Comparison of ENCODE assay signal across 8 mouse cellular contexts in genomic region chr12:105785000-105785774, GRCm38 (mm10). TPM values are rescaled to one million over a fixed set of nuclear protein-coding genes. Genes with fewer than 3 reads are reported as not detected.
DNase-seq lines count a peak whose midpoint lies in the region; ATAC-seq and TF ChIP-seq lines count a peak whose summit lies in the region.

No protein-coding gene starts in this region.

- no peak for TF ChIP-seq CTCF in cerebellum, adult 2 months (IDR thresholded peaks at IDR 0.05; ENCODE audit: borderline replicate concordance, insufficient read depth, low read depth, low read length)

- ATAC-seq in forebrain, embryonic 16.5 days, result peak; percentile 56
- ATAC-seq in hindbrain, embryonic 14.5 days (ENCODE audit: low FRiP score), result peak; percentile 61

- 0 out of 2 replicates have a peak, but pooled peaks cover 2% of the 10 kb centered on the region for H3K4me1 ChIP-seq in cerebellum, adult 2 months (ENCODE audit: control insufficient read depth, insufficient read depth, low read length)
- peaks cover 18% of the 10 kb centered on the region for H3K4me1 ChIP-seq in forebrain, embryonic 16.5 days (replicated peaks; ENCODE audit: control insufficient read depth, insufficient read depth, low read length)
- H3K4me1 ChIP-seq in hindbrain, embryonic 14.5 days (replicated peaks; ENCODE audit: control insufficient read depth, insufficient read depth, low read length), result peaks cover 15% of the 10 kb centered on the region
- H3K4me1 ChIP-seq in limb, embryonic 10.5 days, result peaks cover 16% of the 10 kb centered on the region

- H3K9ac ChIP-seq in forebrain, embryonic 16.5 days (replicated peaks; ENCODE audit: low read depth, low read length), result peak overlapping the region; percentile 82
- peak overlapping the region; percentile 90 for H3K9ac ChIP-seq in hindbrain, embryonic 14.5 days

- peak overlapping the region; percentile 94 for H3K27ac ChIP-seq in cerebellum, adult 2 months (ENCODE audit: insufficient read depth, low read length)
- H3K27ac ChIP-seq in forebrain, embryonic 16.5 days (ENCODE audit: low read length), result peak overlapping the region; percentile 96
- peak overlapping the region; percentile 99 for H3K27ac ChIP-seq in hindbrain, embryonic 14.5 days
- H3K27ac ChIP-seq in limb, embryonic 10.5 days, result peak overlapping the region; percentile 99

- H3K9me3 ChIP-seq in forebrain, embryonic 16.5 days (ENCODE audit: control insufficient read depth, low read length), result no peaks in the 10 kb centered on the region
- no peaks in the 10 kb centered on the region for H3K9me3 ChIP-seq in hindbrain, embryonic 14.5 days (ENCODE audit: control insufficient read depth, low read length)
- H3K9me3 ChIP-seq in limb, embryonic 10.5 days (replicated peaks), result no peaks in the 10 kb centered on the region

- WGBS in cerebellum, adult 2 months, result under 1% methylated on average over 53 of the region's 53 CpGs
- under 1% methylated on average over 44 of the region's 53 CpGs for WGBS in forebrain, embryonic 16.5 days
- WGBS in hindbrain, embryonic 14.5 days, result under 1% methylated on average over 52 of the region's 53 CpGs
- under 1% methylated on average over 53 of the region's 53 CpGs for WGBS in limb, embryonic 10.5 days

- peak overlapping the region; percentile 90 for H3K4me3 ChIP-seq in cerebellum, adult 2 months (replicated peaks; ENCODE audit: insufficient read depth, low read depth, low read length)
- H3K4me3 ChIP-seq in forebrain, embryonic 16.5 days (replicated peaks; ENCODE audit: low read length), result peak overlapping the region; percentile 86
- H3K4me3 ChIP-seq in hindbrain, embryonic 14.5 days (replicated peaks; ENCODE audit: low read length), result peak overlapping the region; percentile 91
- peak overlapping the region; percentile 92 for H3K4me3 ChIP-seq in limb, embryonic 10.5 days

- no peak for TF ChIP-seq POLR2A in cerebellum, adult 2 months (IDR thresholded peaks at IDR 0.05; ENCODE audit: borderline replicate concordance, insufficient read depth, low read length)

- peak overlapping the region; percentile 77 for H3K4me2 ChIP-seq in forebrain, embryonic 16.5 days (ENCODE audit: low read length)
- H3K4me2 ChIP-seq in hindbrain, embryonic 14.5 days (replicated peaks), result peak overlapping the region; percentile 84

- no peaks in the 10 kb centered on the region for H3K36me3 ChIP-seq in forebrain, embryonic 16.5 days (ENCODE audit: control insufficient read depth, insufficient read depth)
- H3K36me3 ChIP-seq in hindbrain, embryonic 14.5 days (replicated peaks; ENCODE audit: control insufficient read depth, insufficient read depth), result no peaks in the 10 kb centered on the region
- peaks cover 30% of the 10 kb centered on the region for H3K36me3 ChIP-seq in limb, embryonic 10.5 days

- no peaks in the 10 kb centered on the region for H3K27me3 ChIP-seq in cerebellum, adult 2 months (ENCODE audit: control insufficient read depth, insufficient read depth, low read length)
- H3K27me3 ChIP-seq in forebrain, embryonic 16.5 days (replicated peaks; ENCODE audit: control insufficient read depth, insufficient read depth, low read length), result no peaks in the 10 kb centered on the region
- no peaks in the 10 kb centered on the region for H3K27me3 ChIP-seq in hindbrain, embryonic 14.5 days (ENCODE audit: control insufficient read depth, insufficient read depth, low read length)
- no peaks in the 10 kb centered on the region for H3K27me3 ChIP-seq in limb, embryonic 10.5 days (ENCODE audit: low read depth, poor library complexity, severe bottlenecking)

- DNase-seq in cerebellum, adult 2 months, result peak in 1 of 2 experiments; percentile 71
- DNase-seq in cerebellum, adult 9-10 months, result no peak
- peak; percentile 78 to 86 for DNase-seq in adrenal gland, postnatal 36 days
- peak; percentile 45 for DNase-seq in hindbrain, embryonic 14.5 days (ENCODE audit: low spot score)
- DNase-seq in limb, embryonic 10.5 days (ENCODE audit: low spot score), result peak; percentile 79
- DNase-seq in mesoderm, embryonic 11.5 days (ENCODE audit: low read depth, low spot score), result peak; percentile 62
- DNase-seq in spleen, adult 12 weeks (ENCODE audit: low spot score), result peak; percentile 63

RNA-seq across cellular contexts. Expression of gene Papola, which starts 0.7 kb away (rescaled TPM):
- 99.3 and 106 TPM in 2 replicates for polyA plus RNA-seq in cerebellum, adult 2 months (2012; rRNA removed)
- 100 to 1,000 TPM; 206 to 232 TPM for total RNA-seq in adrenal gland, postnatal 36 days (2021)
- 196 and 230 TPM in 2 replicates for polyA plus RNA-seq in forebrain, embryonic 16.5 days (2015; fragmentation: Nextera tagmentation; extraction: Ambion mirVana)
- polyA plus RNA-seq in hindbrain, embryonic 14.5 days (2014; fragmentation: Nextera tagmentation; extraction: Ambion mirVana), result 129 and 140 TPM in 2 replicates
- 281 and 297 TPM in 2 replicates for polyA plus RNA-seq in limb, embryonic 10.5 days (2016; fragmentation: Nextera tagmentation; extraction: Ambion mirVana)
